Mouse (Mus musculus): ENCODE results near the gene Esrra. TPM values are rescaled to one million over a fixed set of nuclear protein-coding genes. Genes with fewer than 3 reads are reported as not detected.

Esrra gene
- polyA plus RNA-seq, 1 experiment from 2014 or later: 13.7 TPM

GRCm38 (mm10) chr19:6922901-6923735 lies 1.5 kb upstream of the Esrra start:
- no peak for DNase-seq (ENCODE audit: low spot score)

- peak; percentile 69 for DNase-seq (ENCODE audit: low spot score)
Measured at GRCm38 (mm10) chr19:6920741-6921636, 624 bp downstream of the Esrra start.

GRCm38 (mm10) chr19:6919876-6920740 lies 1.5 kb downstream of the Esrra start:
- DNase-seq (ENCODE audit: low spot score): no peak

GRCm38 (mm10) chr19:6919431-6919830 lies 2.2 kb downstream of the Esrra start:
- no peak for DNase-seq (ENCODE audit: low spot score)

GRCm38 (mm10) chr19:6918321-6918720 lies 3.3 kb downstream of the Esrra start:
- no peak for DNase-seq (ENCODE audit: low spot score)

DNA sequence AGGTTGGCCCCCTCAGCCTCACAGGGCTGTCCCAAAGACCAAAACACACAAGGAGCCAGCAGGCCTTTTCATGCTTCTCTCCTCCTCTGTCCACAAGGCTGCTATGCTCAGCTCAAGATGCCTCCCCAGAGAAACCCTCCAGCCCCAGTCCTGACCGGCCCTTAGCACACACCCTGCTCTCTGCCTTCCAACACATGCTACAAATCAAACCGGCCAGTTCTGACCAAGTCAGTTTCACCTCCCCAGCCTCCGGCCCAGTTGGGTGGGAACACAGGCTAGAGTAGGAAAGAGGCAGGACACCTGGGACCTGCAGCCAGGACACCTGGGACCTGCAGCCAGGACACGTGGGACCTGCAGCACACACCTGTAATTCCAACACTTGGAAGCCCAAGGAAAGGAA lies 5.1 kb downstream of the Esrra start:
- no peak for DNase-seq (ENCODE audit: low spot score)

GRCm38 (mm10) chr19:6915276-6915675 lies 6.3 kb downstream of the Esrra start:
- no peak for DNase-seq (ENCODE audit: low spot score)

DNA sequence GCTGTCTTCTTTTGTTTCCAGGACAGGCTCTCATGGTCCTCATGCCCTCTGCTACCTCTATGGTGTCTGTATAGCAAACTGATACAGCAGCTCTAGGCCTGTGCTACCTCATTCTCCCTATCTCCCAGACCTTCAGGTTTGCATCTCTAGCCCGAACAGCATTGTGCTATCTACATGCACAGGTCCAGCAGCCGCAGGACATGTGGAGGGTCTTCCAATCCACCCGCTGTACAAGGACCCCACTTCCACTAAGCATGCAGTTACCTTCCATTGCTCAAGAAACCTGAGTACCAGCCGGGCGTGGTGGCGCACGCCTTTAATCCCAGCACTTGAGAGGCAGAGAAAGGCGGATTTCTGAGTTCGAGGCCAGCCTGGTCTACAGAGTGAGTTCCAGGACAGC lies 7.1 kb downstream of the Esrra start:
- DNase-seq (ENCODE audit: low spot score): no peak

DNA sequence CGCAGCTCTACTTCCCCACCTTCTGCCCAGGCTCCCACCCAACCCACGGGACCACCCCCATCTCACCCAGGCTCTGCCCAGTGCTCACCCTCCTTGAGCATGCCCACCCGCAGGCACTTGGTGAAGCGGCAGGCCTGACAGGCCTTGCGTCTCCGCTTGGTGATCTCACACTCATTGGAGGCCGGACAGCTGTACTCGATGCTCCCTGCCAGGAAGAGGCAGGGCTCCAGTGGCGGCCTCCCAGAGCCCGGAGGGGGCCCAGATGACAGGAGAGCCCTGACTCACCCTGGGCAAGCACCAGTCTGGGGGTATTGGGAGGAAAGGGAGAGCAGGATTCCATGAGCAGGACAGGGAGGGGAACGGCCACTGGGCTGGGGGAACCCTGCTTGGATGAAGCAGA lies 7.6 kb downstream of the Esrra start:
- DNase-seq (ENCODE audit: low spot score): no peak

- peak; percentile 52 for DNase-seq (ENCODE audit: low spot score)
Measured at GRCm38 (mm10) chr19:6913036-6913435, 8.6 kb downstream of the Esrra start.

- DNase-seq (ENCODE audit: low spot score): no peak
Measured at GRCm38 (mm10) chr19:6912205-6912970, 9.2 kb downstream of the Esrra start.

DNA sequence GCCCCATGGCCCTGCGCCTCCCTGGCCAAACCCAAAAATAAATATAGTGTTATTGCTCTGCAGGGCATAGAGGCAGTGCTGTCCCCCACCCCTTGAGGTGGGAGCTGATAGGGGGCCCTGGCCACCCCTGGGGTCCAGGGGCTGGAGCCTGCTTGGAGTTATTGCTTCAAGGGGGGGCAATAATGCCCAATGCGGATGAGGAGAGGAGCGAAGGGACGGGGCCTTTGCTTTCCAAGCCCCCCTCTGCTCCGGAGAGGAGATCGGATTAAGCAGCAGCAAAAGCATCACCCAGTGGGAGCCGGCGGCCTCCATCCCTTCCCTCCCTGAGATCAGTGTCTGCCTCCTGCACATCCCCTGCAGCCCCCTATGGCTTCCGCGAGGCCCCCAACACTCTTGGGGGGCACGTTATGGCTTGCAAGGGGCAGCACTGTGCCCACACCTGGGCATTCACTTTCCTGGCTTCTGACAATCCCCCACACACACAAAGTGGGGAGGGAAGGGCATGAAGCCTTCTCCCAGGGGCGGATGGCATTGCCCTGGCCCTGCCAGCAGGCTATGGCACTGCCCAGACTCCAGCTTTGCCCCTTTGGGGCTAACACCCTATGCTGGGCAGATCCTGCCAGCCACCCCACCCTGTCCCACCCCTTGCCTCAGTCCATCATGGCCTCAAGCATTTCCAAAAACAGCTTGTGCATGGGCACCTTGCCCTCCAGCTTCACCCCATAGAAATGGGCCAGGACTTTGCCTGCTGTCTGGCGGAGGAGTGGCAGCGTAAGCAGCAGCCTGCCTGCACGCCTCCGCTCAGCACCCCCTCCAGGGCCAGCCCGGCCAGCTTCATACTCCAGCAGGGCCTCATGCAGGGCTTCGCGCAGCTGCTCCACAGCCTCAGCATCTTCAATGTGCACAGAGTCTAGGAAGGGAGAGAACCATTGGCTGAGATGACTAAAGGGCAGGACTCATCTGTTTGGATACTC lies 10.2 kb downstream of the Esrra start:
- DNase-seq (ENCODE audit: low spot score): no peak

- DNase-seq (ENCODE audit: low spot score): peak; percentile 43
Measured at GRCm38 (mm10) chr19:6910306-6910705, 11.3 kb downstream of the Esrra start.

- peak; percentile 95 for DNase-seq (ENCODE audit: low spot score)
Measured at GRCm38 (mm10) chr19:6909507-6910289, 11.9 kb downstream of the Esrra start, which contains the start of the genes Trmt112 and Prdx5. Trmt112 (plus strand) TSS chr19:6909698. Prdx5 (minus strand) TSS chr19:6910106.

- DNase-seq (ENCODE audit: low spot score): no peak
Measured at GRCm38 (mm10) chr19:6909021-6909420, 12.6 kb downstream of the Esrra start.

DNA sequence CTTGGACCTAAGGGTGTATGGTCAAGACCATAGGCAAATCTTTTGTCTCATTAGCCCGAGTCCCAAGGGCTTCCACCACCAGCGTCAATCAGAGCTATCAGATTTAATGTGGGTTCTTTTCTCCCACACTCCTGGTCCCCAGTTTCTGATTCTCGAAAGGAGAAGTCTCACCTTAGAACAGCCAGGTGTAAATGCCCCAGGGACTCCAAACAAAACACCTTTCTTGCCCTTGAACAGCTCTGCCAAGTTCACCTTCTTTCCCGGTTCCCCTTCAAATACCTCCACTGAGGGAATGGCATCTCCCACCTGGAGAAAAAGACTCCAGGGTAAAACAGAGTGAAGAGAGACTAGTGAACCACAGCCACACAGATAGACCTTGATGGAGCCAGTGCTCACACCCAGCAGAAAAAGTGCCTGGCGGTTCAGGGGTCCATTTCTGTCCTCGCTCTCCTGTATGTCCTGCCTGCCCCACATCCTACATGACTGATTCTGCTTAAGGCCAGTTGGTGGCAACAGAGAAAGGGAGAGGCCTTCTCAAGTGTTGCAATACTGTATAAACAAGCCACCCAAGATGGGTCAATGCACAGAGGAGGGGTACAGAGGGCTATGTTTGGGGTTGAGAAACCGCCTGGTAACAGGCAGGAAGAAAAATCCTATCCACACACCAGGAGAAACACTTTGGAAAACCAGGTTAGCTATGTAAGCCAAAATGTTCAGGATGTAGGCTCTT lies 13.6 kb downstream of the Esrra start:
- no peak for DNase-seq (ENCODE audit: low spot score)

DNA sequence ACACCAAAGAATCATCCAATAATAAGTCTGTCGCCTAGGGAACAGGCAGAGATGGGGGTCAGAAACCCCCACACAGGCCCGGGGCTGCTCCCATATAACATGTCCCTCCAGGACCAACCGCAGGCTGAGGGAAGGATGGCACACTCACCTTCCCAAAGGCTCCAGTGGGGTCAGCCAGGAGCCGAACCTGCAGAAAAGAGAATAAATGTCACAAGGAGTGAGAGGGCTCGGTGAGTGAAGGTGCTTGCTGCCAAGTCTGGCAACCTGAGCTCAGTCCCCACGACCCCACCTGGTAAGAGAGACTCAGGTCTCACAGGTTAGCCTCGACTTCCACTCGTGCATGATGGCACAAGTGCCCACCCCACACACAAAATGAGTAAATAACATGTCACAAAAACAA lies 14.5 kb downstream of the Esrra start:
- no peak for DNase-seq (ENCODE audit: low spot score)

DNA sequence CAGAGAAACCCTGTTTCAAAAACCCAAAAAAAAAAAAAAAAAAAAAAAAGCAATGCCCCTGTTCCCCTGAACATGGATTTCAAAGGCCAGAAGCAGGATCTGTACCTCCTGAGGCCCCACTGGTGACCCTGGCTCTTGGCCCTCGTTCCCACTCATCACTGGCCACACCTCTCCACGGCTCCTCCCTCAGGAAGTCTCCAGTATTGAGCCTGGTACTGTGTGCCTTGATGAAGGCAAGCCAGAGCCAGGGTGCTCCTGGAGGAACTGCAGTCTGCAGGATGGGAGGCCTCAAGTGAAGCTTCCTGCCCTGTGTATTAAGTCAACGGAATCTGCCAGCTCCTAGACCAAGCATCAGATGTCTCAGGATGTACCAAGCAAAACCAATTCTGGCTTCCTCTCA lies 15.4 kb downstream of the Esrra start:
- DNase-seq (ENCODE audit: low spot score): no peak

All from thymus, postnatal 0 days (tissue).